ENCODE assay signal across 9 mouse cellular contexts in the genomic region with DNA sequence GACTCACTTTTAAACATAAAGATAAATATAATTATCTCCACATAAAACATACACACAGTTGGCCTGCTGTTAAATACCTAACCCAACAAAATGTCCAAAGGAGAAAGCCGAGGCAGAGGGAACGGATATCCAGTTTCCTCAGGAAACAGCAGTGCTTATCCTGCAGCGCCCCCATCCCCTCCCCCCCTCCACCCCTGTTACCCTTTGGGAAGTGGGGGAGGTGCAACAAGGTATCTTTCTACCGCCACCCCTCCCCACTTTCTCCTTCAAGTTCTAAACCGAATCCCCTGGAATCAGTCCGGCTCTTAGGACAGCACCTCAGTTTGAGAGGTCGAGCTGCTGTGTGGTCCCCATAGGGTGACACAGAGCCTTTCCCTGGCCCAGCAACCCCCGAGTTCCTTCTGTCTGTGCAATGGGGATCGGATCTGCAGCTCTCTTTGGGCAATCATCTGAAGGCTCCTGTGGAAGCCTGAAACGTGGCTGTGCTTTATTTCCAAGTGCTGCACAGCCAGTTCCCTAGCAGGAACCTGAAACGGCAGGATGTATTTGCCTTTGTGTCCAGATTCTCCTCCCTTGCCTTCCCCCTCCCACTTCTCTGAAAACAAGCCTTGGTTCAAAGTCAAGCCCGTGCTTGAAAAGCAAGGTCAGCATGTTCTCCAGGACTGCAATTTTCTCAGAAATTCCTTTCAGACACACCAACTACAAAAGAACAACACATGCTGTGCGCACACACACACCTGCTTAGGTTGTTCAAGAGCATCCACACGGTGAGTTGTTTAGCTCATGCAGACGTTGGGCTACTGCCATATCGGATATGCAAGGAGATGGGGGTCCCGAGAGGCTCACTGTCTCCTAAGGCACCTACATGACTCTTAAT. TPM values are rescaled to one million over a fixed set of nuclear protein-coding genes. Genes with fewer than 3 reads are reported as not detected.
DNase-seq lines count a peak whose midpoint lies in the region; ATAC-seq and TF ChIP-seq lines count a peak whose summit lies in the region.
"Had no signal": no experiment of that assay in that cellular context is flagged by ENCODE, and none has a peak within 500 bp of the region (broad histone marks: within the 10 kb centered on the region; RNA-seq: fewer than 3 reads in every experiment).

No protein-coding gene starts in this region.

- H3K36me3 ChIP-seq in hindbrain, postnatal 0 days (ENCODE audit: insufficient read depth, low read length), result peaks cover 8% of the 10 kb centered on the region; the same call in 1 of the 2 replicates
- no peaks in the 10 kb centered on the region; the same call in 1 of the 2 replicates for H3K36me3 ChIP-seq in liver, embryonic 16.5 days (ENCODE audit: control insufficient read depth, insufficient read depth)

- peak overlapping the region; percentile 45 for H3K4me3 ChIP-seq in gastrocnemius, adult 2 months
- no peak overlapping the region for H3K4me3 ChIP-seq in hindbrain, postnatal 0 days (ENCODE audit: low read length)
- no peak overlapping the region for H3K4me3 ChIP-seq in liver, embryonic 16.5 days (ENCODE audit: low read depth, low read length)

- DNase-seq in gastrocnemius, adult 2 months, result no peak
- DNase-seq in gastrocnemius, adult 8-10 months (ENCODE audit: low spot score in 2 of 2), result no peak
- peak; percentile 71 for DNase-seq in ZHBTc4 (ENCODE audit: low read depth, low spot score)
- no peak for DNase-seq in hindbrain, postnatal 0 days (ENCODE audit: low spot score)
- DNase-seq in natural killer cell, adult 2 months (ENCODE audit: low spot score in 2 of 2), result no peak
- no peak for DNase-seq in urinary bladder, postnatal 25 days (ENCODE audit: low spot score)
- DNase-seq in urinary bladder, postnatal 10 days (ENCODE audit: low spot score), result no peak

- H3K9ac ChIP-seq in hindbrain, postnatal 0 days (replicated peaks; ENCODE audit: low read length), result no peak overlapping the region
- H3K9ac ChIP-seq in liver, embryonic 16.5 days (ENCODE audit: low read depth, low read length), result no peak overlapping the region

- no peak overlapping the region for H3K4me2 ChIP-seq in hindbrain, postnatal 0 days (ENCODE audit: low read depth, low read length)
- no peak overlapping the region for H3K4me2 ChIP-seq in liver, embryonic 16.5 days (ENCODE audit: low read depth, low read length)

- TF ChIP-seq CTCF in gastrocnemius, adult 2 months (IDR thresholded peaks at IDR 0.05), result no peak
- no peak for TF ChIP-seq CTCF in hindbrain, postnatal 0 days (IDR thresholded peaks at IDR 0.05; ENCODE audit: low read depth)

- intact Hi-C loops in gastrocnemius, adult 2 months (cut with DNase I), result loop anchor here (2.0 to 5.0 kb wide), 3 partner anchors 21 to 182 kb away; no protein-coding TSS in a partner anchor

- H3K27me3 ChIP-seq in hindbrain, postnatal 0 days (ENCODE audit: insufficient read depth, low read length), result no peaks in the 10 kb centered on the region
- H3K27me3 ChIP-seq in liver, embryonic 16.5 days (ENCODE audit: control insufficient read depth, insufficient read depth, low read depth, low read length), result no peaks in the 10 kb centered on the region

- WGBS in hindbrain, postnatal 0 days, result 46% methylated on average over 17 of the region's 17 CpGs
- 24% methylated on average over 17 of the region's 17 CpGs for WGBS in liver, embryonic 16.5 days (ENCODE audit: insufficient replicate concordance)

- H3K9me3 ChIP-seq in hindbrain, postnatal 0 days (ENCODE audit: low read length), result no peaks in the 10 kb centered on the region
- H3K9me3 ChIP-seq in liver, embryonic 16.5 days (replicated peaks; ENCODE audit: control insufficient read depth, low read length), result no peaks in the 10 kb centered on the region

- peak overlapping the region; percentile 92 for H3K27ac ChIP-seq in gastrocnemius, adult 2 months
- peak overlapping the region; percentile 20 for H3K27ac ChIP-seq in hindbrain, postnatal 0 days
- H3K27ac ChIP-seq in liver, embryonic 16.5 days (ENCODE audit: low read length), result peak overlapping the region; percentile 37

- no peak for ATAC-seq in hindbrain, postnatal 0 days
- ATAC-seq in liver, embryonic 16.5 days (ENCODE audit: low read depth), result no peak; the same call in 1 of the 2 replicates

- no peaks in the 10 kb centered on the region for H3K4me1 ChIP-seq in hindbrain, postnatal 0 days (ENCODE audit: insufficient read depth, low read length)
- H3K4me1 ChIP-seq in liver, embryonic 16.5 days (ENCODE audit: control insufficient read depth, low read depth, low read length), result no peaks in the 10 kb centered on the region; the same call in 1 of the 2 replicates

RNA-seq across cellular contexts. Expression of a gene that starts 17.6 kb away (rescaled TPM):
- total RNA-seq in gastrocnemius, adult 2 months (2021), result 10 to 100 TPM; 53.5 to 69.1 TPM
- 10 to 100 TPM; 48.5 to 56.4 (median 53.6) TPM for total RNA-seq in gastrocnemius, adult 8-10 months (2022)
- total RNA-seq in hindbrain, postnatal 0 days (2014; rRNA removed), result 104 and 105 TPM in 2 replicates
- 166 and 168 TPM in 2 replicates for polyA plus RNA-seq in hindbrain, postnatal 0 days (2015; fragmentation: Nextera tagmentation; extraction: Ambion mirVana)
- 39.7 and 43.8 TPM in 2 replicates for polyA plus RNA-seq in liver, embryonic 16.5 days (2015; fragmentation: Nextera tagmentation; extraction: Ambion mirVana)

RNA-seq across cellular contexts. Expression of a gene that starts 50.3 kb away (rescaled TPM):
- not detected for total RNA-seq in gastrocnemius, adult 2 months (2021)
- not detected for total RNA-seq in gastrocnemius, adult 8-10 months (2022)
- 2.6 and 4.1 TPM in 2 replicates for total RNA-seq in hindbrain, postnatal 0 days (2014; rRNA removed)
- polyA plus RNA-seq in hindbrain, postnatal 0 days (2015; fragmentation: Nextera tagmentation; extraction: Ambion mirVana), result 3.7 and 5.4 TPM in 2 replicates
- not detected in 2 replicates for polyA plus RNA-seq in liver, embryonic 16.5 days (2015; fragmentation: Nextera tagmentation; extraction: Ambion mirVana)
- total RNA-seq: neutrophil, adult 5-6 weeks had no signal

RNA-seq across cellular contexts. Expression of a gene that starts 50.5 kb away (rescaled TPM):
- 10 to 100 TPM; 13.3 to 18.0 TPM for total RNA-seq in gastrocnemius, adult 2 months (2021)
- 10 to 100 TPM; 13.5 to 17.8 (median 14.6) TPM for total RNA-seq in gastrocnemius, adult 8-10 months (2022)
- 12.3 and 14.6 TPM in 2 replicates for total RNA-seq in hindbrain, postnatal 0 days (2014; rRNA removed)
- polyA plus RNA-seq in hindbrain, postnatal 0 days (2015; fragmentation: Nextera tagmentation; extraction: Ambion mirVana), result 15.1 and 19.6 TPM in 2 replicates
- 12.6 and 13.9 TPM in 2 replicates for polyA plus RNA-seq in liver, embryonic 16.5 days (2015; fragmentation: Nextera tagmentation; extraction: Ambion mirVana)

Comparison
In these comparisons a context has a peak if more than half of its experiments do, and no peak if none do; other contexts are left out.
1. H3K27ac ChIP-seq: peak in every context shown above with its lines; median percentile 92 in gastrocnemius, adult 2 months; 37 in liver, embryonic 16.5 days; 20 in hindbrain, postnatal 0 days.